Mouse (Mus musculus): ENCODE results near the gene Fgf2. TPM values are rescaled to one million over a fixed set of nuclear protein-coding genes. Genes with fewer than 3 reads are reported as not detected.
A peak's percentile ranks its signal among the peaks of the same experiment; 100 is the strongest.

The Fgf2 gene
- polyA plus RNA-seq (2012; rRNA removed) (12.7 and 12.9 TPM in 2 replicates), polyA plus RNA-seq (2014; fragmentation: Nextera tagmentation; extraction: Ambion mirVana) (10.5 and 10.8 TPM in 2 replicates)

- peak within 1 kb of the TSS; percentile 94 for H3K9ac ChIP-seq (ENCODE audit: low read depth, low read length, severe bottlenecking)
- H3K9me3 ChIP-seq (ENCODE audit: control insufficient read depth, low read length) = no peaks in the 10 kb centered on the region
- no peaks in the 10 kb centered on the region for H3K27me3 ChIP-seq (ENCODE audit: control insufficient read depth, insufficient read depth, low read length)
- peak within 1 kb of the TSS; percentile 65 for H3K27ac ChIP-seq (replicated peaks; ENCODE audit: low read depth, low read length)
- 3% methylated on average over 51 of the region's 75 CpGs for WGBS
- H3K4me1 ChIP-seq (ENCODE audit: control insufficient read depth, insufficient read depth, low read length) = peaks cover 15% of the 10 kb centered on the region
- peak within 1 kb of the TSS; percentile 92 for H3K4me2 ChIP-seq (replicated peaks; ENCODE audit: low read depth, low read length, severe bottlenecking)
- 0 out of 2 replicates have a peak, but pooled peaks cover 4% of the 10 kb centered on the region for H3K36me3 ChIP-seq (ENCODE audit: control insufficient read depth, insufficient read depth, low read length)
- TF ChIP-seq POLR2A (IDR thresholded peaks at IDR 0.05; ENCODE audit: borderline replicate concordance, extremely low read depth, insufficient read depth, insufficient read length) = no peak
- H3K4me3 ChIP-seq (replicated peaks; ENCODE audit: low read length) = peak within 1 kb of the TSS; percentile 84
- DNase-seq (ENCODE audit: low spot score) = peak; percentile 56
- ATAC-seq (ENCODE audit: low FRiP score, low read depth) = peak; percentile 85
Measured at GRCm38 (mm10) chr3:37348221-37349165, at the start of gene Fgf2. Gene Fgf2 (plus strand): TSS chr3:37348346.

- no peaks in the 10 kb centered on the region for H3K4me1 ChIP-seq (ENCODE audit: control insufficient read depth, insufficient read depth, low read length)
- no peak for TF ChIP-seq POLR2A (IDR thresholded peaks at IDR 0.05; ENCODE audit: borderline replicate concordance, extremely low read depth, insufficient read depth, insufficient read length)
Measured at GRCm38 (mm10) chr3:37299470-37299869, 48.7 kb upstream of the Fgf2 start.

DNA sequence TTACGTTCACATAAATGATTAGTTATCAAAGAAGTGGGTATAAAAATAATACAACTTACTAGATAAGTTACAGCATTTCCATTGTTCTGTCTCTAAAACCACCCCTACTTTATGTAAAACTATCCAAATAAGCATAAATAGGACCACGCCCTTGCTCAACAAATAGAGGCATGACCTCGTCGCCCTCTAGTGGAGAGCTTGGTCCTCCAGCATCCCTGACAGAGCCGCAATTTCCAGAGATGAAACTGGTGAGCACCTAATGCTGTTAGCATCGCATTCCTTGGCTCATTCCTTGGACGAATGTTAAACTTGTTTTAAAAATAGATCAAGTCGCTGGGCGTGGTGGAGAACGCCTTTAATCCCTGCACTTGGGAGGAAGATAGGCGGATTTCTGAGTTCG, 45.5 kb upstream of the Fgf2 start:
- ATAC-seq (ENCODE audit: low FRiP score, low read depth) = no peak
- H3K4me1 ChIP-seq (ENCODE audit: control insufficient read depth, insufficient read depth, low read length) = no peaks in the 10 kb centered on the region
- H3K4me2 ChIP-seq (replicated peaks; ENCODE audit: low read depth, low read length, severe bottlenecking) = no peak overlapping the region
- H3K9ac ChIP-seq (ENCODE audit: low read depth, low read length, severe bottlenecking) = no peak overlapping the region
- peak; percentile 55 for DNase-seq (ENCODE audit: low spot score)
- WGBS = 39% methylated on average over 12 of the region's 12 CpGs
- H3K27ac ChIP-seq (replicated peaks; ENCODE audit: low read depth, low read length) = no peak overlapping the region
- no peaks in the 10 kb centered on the region for H3K36me3 ChIP-seq (ENCODE audit: control insufficient read depth, insufficient read depth, low read length)
- no peaks in the 10 kb centered on the region for H3K27me3 ChIP-seq (ENCODE audit: control insufficient read depth, insufficient read depth, low read length)
- no peak overlapping the region for H3K4me3 ChIP-seq (replicated peaks; ENCODE audit: low read length)
- no peak for TF ChIP-seq POLR2A (IDR thresholded peaks at IDR 0.05; ENCODE audit: borderline replicate concordance, extremely low read depth, insufficient read depth, insufficient read length)
- H3K9me3 ChIP-seq (ENCODE audit: control insufficient read depth, low read length) = no peaks in the 10 kb centered on the region

More at GRCm38 (mm10) chr3:37299470-37299869, 48.7 kb upstream of the Fgf2 start:
- Histone ChIP-seq H3K9me3 (ENCODE audit: control insufficient read depth, low read length) (no peaks in the 10 kb centered on the region), H3K4me2 (replicated peaks; ENCODE audit: low read depth, low read length, severe bottlenecking) (no peak overlapping the region), H3K27ac (replicated peaks; ENCODE audit: low read depth, low read length) (no peak overlapping the region), H3K9ac (ENCODE audit: low read depth, low read length, severe bottlenecking) (no peak overlapping the region), H3K36me3 (ENCODE audit: control insufficient read depth, insufficient read depth, low read length) (no peaks in the 10 kb centered on the region), H3K4me3 (replicated peaks; ENCODE audit: low read length) (no peak overlapping the region), H3K27me3 (ENCODE audit: control insufficient read depth, insufficient read depth, low read length) (no peaks in the 10 kb centered on the region)
- 76% methylated on average over 3 of the region's 3 CpGs for WGBS
- DNase-seq (ENCODE audit: low spot score) (no peak), ATAC-seq (ENCODE audit: low FRiP score, low read depth) (no peak)

DNA sequence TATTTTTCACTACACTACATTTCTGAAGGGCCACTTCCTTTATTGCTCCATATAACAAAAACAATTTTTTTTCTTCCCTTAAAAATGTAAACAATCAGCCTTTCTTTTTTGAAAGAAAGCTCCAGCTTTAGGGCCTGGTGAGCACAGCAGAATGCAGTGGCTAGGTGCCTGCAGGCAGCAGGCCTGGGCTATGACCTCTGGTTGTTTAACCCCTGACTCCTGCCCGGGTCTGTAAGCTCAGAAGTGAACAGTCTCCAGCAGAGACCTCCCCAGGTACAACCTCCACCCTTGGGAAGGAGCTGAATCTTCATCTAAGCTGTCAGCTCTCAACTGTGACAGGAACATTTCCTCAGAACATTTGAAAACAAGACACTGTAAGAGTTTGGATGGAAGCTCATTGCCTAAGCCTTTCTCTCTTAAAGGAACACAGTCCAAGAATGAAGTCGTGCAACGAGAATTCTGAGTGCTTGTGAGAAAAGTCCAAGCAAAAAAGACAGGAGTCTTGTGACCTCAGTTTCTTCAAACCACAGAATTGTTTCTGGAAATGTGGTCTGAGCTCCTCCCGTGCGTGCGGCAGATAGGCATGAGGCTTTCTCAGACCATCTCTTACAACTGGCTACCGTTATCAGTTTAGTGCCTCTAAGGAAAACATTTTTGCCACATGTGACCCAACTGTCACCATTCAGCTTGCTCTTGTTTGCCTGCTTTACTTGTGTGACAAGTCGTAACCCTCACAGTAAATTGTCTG, 44.6 kb upstream of the Fgf2 start:
- no peaks in the 10 kb centered on the region for H3K4me1 ChIP-seq (ENCODE audit: control insufficient read depth, insufficient read depth, low read length)
- no peak overlapping the region for H3K27ac ChIP-seq (replicated peaks; ENCODE audit: low read depth, low read length)
- no peaks in the 10 kb centered on the region for H3K9me3 ChIP-seq (ENCODE audit: control insufficient read depth, low read length)
- no peak for ATAC-seq (ENCODE audit: low FRiP score, low read depth)
- H3K9ac ChIP-seq (ENCODE audit: low read depth, low read length, severe bottlenecking) = no peak overlapping the region
- no peak overlapping the region for H3K4me2 ChIP-seq (replicated peaks; ENCODE audit: low read depth, low read length, severe bottlenecking)
- H3K4me3 ChIP-seq (replicated peaks; ENCODE audit: low read length) = no peak overlapping the region
- 77% methylated on average over 8 of the region's 8 CpGs for WGBS
- H3K27me3 ChIP-seq (ENCODE audit: control insufficient read depth, insufficient read depth, low read length) = no peaks in the 10 kb centered on the region
- no peaks in the 10 kb centered on the region for H3K36me3 ChIP-seq (ENCODE audit: control insufficient read depth, insufficient read depth, low read length)
- no peak for TF ChIP-seq POLR2A (IDR thresholded peaks at IDR 0.05; ENCODE audit: borderline replicate concordance, extremely low read depth, insufficient read depth, insufficient read length)
- no peak for DNase-seq (ENCODE audit: low spot score)

DNA sequence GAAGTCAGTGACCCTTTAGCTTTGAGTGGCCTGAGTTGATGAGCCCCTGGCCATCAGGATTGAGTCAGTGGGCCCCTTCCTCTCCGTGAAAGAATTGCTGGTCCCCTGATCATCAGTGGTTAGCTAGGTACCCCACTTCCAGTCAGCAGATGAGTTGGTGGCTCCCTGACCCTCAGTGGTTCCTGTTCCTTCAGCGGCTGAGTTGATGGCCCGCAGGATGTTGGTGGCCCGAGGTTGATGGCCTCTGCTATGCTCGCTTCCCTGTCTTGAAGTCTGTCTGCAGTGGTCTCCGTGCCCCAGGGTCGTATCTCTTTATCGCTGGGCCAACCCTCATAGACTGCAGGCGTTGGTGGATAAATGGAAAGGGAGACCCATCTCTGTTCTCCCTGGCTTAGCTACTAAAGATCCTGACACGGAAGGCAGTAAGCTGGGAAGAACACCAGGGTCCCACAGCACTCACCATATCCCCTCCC, 36.2 kb upstream of the Fgf2 start:
- H3K27ac ChIP-seq (replicated peaks; ENCODE audit: low read depth, low read length) = no peak overlapping the region
- WGBS = 2% methylated on average over 10 of the region's 10 CpGs
- DNase-seq (ENCODE audit: low spot score) (no peak), ATAC-seq (ENCODE audit: low FRiP score, low read depth) (no peak)
- H3K9me3 ChIP-seq (ENCODE audit: control insufficient read depth, low read length) = no peaks in the 10 kb centered on the region
- H3K9ac ChIP-seq (ENCODE audit: low read depth, low read length, severe bottlenecking) = peak overlapping the region; percentile 82
- H3K4me2 ChIP-seq (replicated peaks; ENCODE audit: low read depth, low read length, severe bottlenecking) = peak overlapping the region; percentile 73
- peak overlapping the region; percentile 80 for H3K4me3 ChIP-seq (replicated peaks; ENCODE audit: low read length)
- H3K4me1 ChIP-seq (ENCODE audit: control insufficient read depth, insufficient read depth, low read length) = 0 out of 2 replicates have a peak, but pooled peaks cover 6% of the 10 kb centered on the region
- H3K36me3 ChIP-seq (ENCODE audit: control insufficient read depth, insufficient read depth, low read length) = no peaks in the 10 kb centered on the region
- no peak for TF ChIP-seq POLR2A (IDR thresholded peaks at IDR 0.05; ENCODE audit: borderline replicate concordance, extremely low read depth, insufficient read depth, insufficient read length)
- H3K27me3 ChIP-seq (ENCODE audit: control insufficient read depth, insufficient read depth, low read length) = no peaks in the 10 kb centered on the region
